Comparison of ENCODE assay signal across 20 mouse cellular contexts in the genomic region with DNA sequence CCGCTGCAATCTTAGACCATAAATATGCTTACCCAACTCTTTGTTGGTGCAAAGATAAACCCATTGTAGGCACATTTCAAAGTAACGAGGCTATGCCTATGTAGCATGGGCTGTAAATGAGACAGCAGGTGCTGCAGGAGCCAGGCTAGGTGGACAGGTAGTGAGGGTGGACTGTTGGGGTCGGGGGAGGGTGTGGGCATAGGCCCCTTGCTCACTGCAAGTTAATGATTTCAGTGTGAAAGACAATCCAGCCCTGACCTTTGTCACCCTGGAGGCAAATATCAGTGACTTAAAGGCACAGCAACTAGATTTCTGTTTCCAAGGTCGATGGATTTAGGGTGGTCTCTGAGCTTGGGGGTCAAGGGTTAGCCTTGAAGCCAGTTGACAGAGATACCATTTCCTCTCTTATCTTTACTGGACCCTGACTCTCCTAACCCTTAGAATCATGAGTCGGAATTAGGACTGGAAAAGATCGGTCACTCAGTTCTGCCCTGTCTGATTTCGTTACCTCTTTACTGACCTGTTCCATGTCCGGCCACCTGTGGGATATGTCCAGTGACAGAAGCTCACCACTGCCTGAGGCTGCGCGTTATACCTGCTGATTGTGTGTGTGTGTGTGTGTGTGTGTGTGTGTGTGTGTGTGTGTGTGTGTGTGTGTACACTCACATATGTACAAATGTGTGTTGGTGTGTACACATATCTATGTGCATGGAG.
DNase-seq lines count a peak whose midpoint lies in the region; ATAC-seq and TF ChIP-seq lines count a peak whose summit lies in the region.
"Had no signal": no experiment of that assay in that cellular context is flagged by ENCODE, and none has a peak within 500 bp of the region (broad histone marks: within the 10 kb centered on the region; RNA-seq: fewer than 3 reads in every experiment).

No protein-coding gene starts in this region.

- 0 out of 2 replicates have a peak, but pooled peaks cover 3% of the 10 kb centered on the region for H3K4me1 ChIP-seq in kidney, embryonic 16.5 days (ENCODE audit: insufficient read depth, low read length)
- no peaks in the 10 kb centered on the region; the same call in 1 of the 2 replicates for H3K4me1 ChIP-seq in liver, embryonic 13.5 days (replicated peaks)
- H3K4me1 ChIP-seq in cerebellum, adult 2 months (ENCODE audit: control insufficient read depth, insufficient read depth, low read length), result peaks cover 11% of the 10 kb centered on the region
- H3K4me1 ChIP-seq: forebrain, embryonic 15.5 days; hindbrain, embryonic 12.5 days; midbrain, embryonic 12.5 days; neural tube, embryonic 15.5 days had no signal

- no peak overlapping the region for H3K4me3 ChIP-seq in kidney, embryonic 16.5 days (ENCODE audit: low read length)
- no peak overlapping the region for H3K4me3 ChIP-seq in liver, embryonic 13.5 days (replicated peaks)
- no peak overlapping the region for H3K4me3 ChIP-seq in cerebellum, adult 2 months (replicated peaks; ENCODE audit: insufficient read depth, low read depth, low read length)
- H3K4me3 ChIP-seq: embryonic facial prominence, embryonic 15.5 days; forebrain, embryonic 15.5 days; hindbrain, embryonic 12.5 days; midbrain, embryonic 12.5 days; neural tube, embryonic 15.5 days had no signal

- DNase-seq in kidney, postnatal 10 days, result no peak
- peak; percentile 27 for DNase-seq in kidney, postnatal 14 days
- no peak for DNase-seq in liver, embryonic 13.5 days
- no peak for DNase-seq in embryo, embryonic 9.5 days (ENCODE audit: extremely low spot score)
- no peak for DNase-seq in cerebellum, adult 2 months
- no peak for DNase-seq in thymus, postnatal 10 days (ENCODE audit: low spot score in 2 of 2)
- DNase-seq: adrenal gland, adult 2 months; cerebellum, adult 11-12 months; cerebellum, postnatal 25 days; gastrocnemius, postnatal 14 days; lung, adult 2 months; lung, postnatal 14 days; thymus, adult 18-20 months; thymus, postnatal 4 days had no signal

- no peak overlapping the region for H3K27ac ChIP-seq in kidney, embryonic 16.5 days (ENCODE audit: low read length)
- peak overlapping the region; percentile 58 for H3K27ac ChIP-seq in liver, embryonic 13.5 days
- H3K27ac ChIP-seq in cerebellum, adult 2 months (ENCODE audit: insufficient read depth, low read length), result no peak overlapping the region
- H3K27ac ChIP-seq: embryonic facial prominence, embryonic 15.5 days; forebrain, embryonic 15.5 days; hindbrain, embryonic 12.5 days; midbrain, embryonic 12.5 days; neural tube, embryonic 15.5 days had no signal

- no peak for TF ChIP-seq CTCF in cerebellum, adult 2 months (IDR thresholded peaks at IDR 0.05; ENCODE audit: borderline replicate concordance, insufficient read depth, low read depth, low read length)

- peaks cover 3% of the 10 kb centered on the region; the same call in 1 of the 2 replicates for H3K36me3 ChIP-seq in kidney, embryonic 16.5 days (ENCODE audit: insufficient read depth, low read length)
- no peaks in the 10 kb centered on the region for H3K36me3 ChIP-seq in liver, embryonic 13.5 days
- H3K36me3 ChIP-seq: forebrain, embryonic 15.5 days; hindbrain, embryonic 12.5 days; neural tube, embryonic 15.5 days had no signal

- no peak for TF ChIP-seq POLR2A in cerebellum, adult 2 months (IDR thresholded peaks at IDR 0.05; ENCODE audit: borderline replicate concordance, insufficient read depth, low read length)

- H3K4me2 ChIP-seq in kidney, embryonic 16.5 days (replicated peaks; ENCODE audit: low read depth, low read length), result no peak overlapping the region
- no peak overlapping the region for H3K4me2 ChIP-seq in liver, embryonic 13.5 days
- H3K4me2 ChIP-seq: embryonic facial prominence, embryonic 15.5 days; forebrain, embryonic 15.5 days; hindbrain, embryonic 12.5 days; midbrain, embryonic 12.5 days; neural tube, embryonic 15.5 days had no signal

- H3K27me3 ChIP-seq in kidney, embryonic 16.5 days (ENCODE audit: insufficient read depth, low read length), result no peaks in the 10 kb centered on the region
- no peaks in the 10 kb centered on the region for H3K27me3 ChIP-seq in liver, embryonic 13.5 days
- H3K27me3 ChIP-seq in cerebellum, adult 2 months (ENCODE audit: control insufficient read depth, insufficient read depth, low read length), result no peaks in the 10 kb centered on the region
- H3K27me3 ChIP-seq: embryonic facial prominence, embryonic 15.5 days; forebrain, embryonic 15.5 days; hindbrain, embryonic 12.5 days; midbrain, embryonic 12.5 days; neural tube, embryonic 15.5 days had no signal

- no peaks in the 10 kb centered on the region for H3K9me3 ChIP-seq in kidney, embryonic 16.5 days (ENCODE audit: low read length)
- no peaks in the 10 kb centered on the region for H3K9me3 ChIP-seq in liver, embryonic 13.5 days (replicated peaks)
- H3K9me3 ChIP-seq: embryonic facial prominence, embryonic 15.5 days; forebrain, embryonic 15.5 days; midbrain, embryonic 12.5 days; neural tube, embryonic 15.5 days had no signal

- peak; percentile 46; the same call in 1 of the 2 replicates for ATAC-seq in kidney, embryonic 16.5 days (ENCODE audit: low FRiP score, low TSS enrichment)
- ATAC-seq in liver, embryonic 13.5 days (ENCODE audit: low read depth), result peak; percentile 75
- ATAC-seq: forebrain, embryonic 15.5 days had no signal

- no peak overlapping the region for H3K9ac ChIP-seq in kidney, embryonic 16.5 days (replicated peaks; ENCODE audit: low read length)
- no peak overlapping the region for H3K9ac ChIP-seq in liver, embryonic 13.5 days
- H3K9ac ChIP-seq: embryonic facial prominence, embryonic 15.5 days; forebrain, embryonic 15.5 days; hindbrain, embryonic 12.5 days; midbrain, embryonic 12.5 days; neural tube, embryonic 15.5 days had no signal

- WGBS in kidney, embryonic 16.5 days, result 64% methylated on average over 10 of the region's 10 CpGs
- WGBS in liver, embryonic 13.5 days (ENCODE audit: insufficient replicate concordance), result 60% methylated on average over 10 of the region's 10 CpGs
- WGBS in cerebellum, adult 2 months, result 90% methylated on average over 10 of the region's 10 CpGs
